Mouse (Mus musculus) hindbrain, embryonic 12.5 days (tissue): ENCODE measurements at regions not wholly inside any gene's neighbourhood (a gene's known extent, or its start where the extent isn't known, plus 50 kb on each side); places are given as distances from the start of the nearest gene placed in this dataset. TPM values are rescaled to one million over a fixed set of nuclear protein-coding genes. Genes with fewer than 3 reads are reported as not detected.

Source experiments
- ATAC-seq: fragments of 200-750 bp; cut with Nextera tagmentation; 2 replicates; pipeline ENCODE4 v1.8.0; 2017; ENCODE audit warnings: moderate TSS enrichment; ENCODE audit not compliant: low FRiP score
- H3K27ac ChIP-seq: fragments of 300-500 bp; sonication (generic); 2 replicates; pipeline ENCODE4 v1.5.1; 2016; ENCODE audit warnings: mild to moderate bottlenecking
- H3K27me3 ChIP-seq: fragments of 300-500 bp; sonication (generic); 2 replicates; pipeline ENCODE4 v1.6.1; 2016; ENCODE audit warnings: mild to moderate bottlenecking
- H3K36me3 ChIP-seq: fragments of 300-500 bp; sonication (generic); 2 replicates; pipeline ENCODE4 v1.6.1; 2016; ENCODE audit warnings: mild to moderate bottlenecking
- H3K4me1 ChIP-seq: fragments of 300-500 bp; sonication (generic); 2 replicates; pipeline ENCODE4 v1.6.1; 2016
- H3K4me2 ChIP-seq: fragments of 300-500 bp; sonication (generic); replicated peaks from 2 replicates; pipeline ENCODE4 v1.6.1; 2016; ENCODE audit warnings: mild to moderate bottlenecking
- H3K4me3 ChIP-seq: fragments of 300-500 bp; sonication (generic); 2 replicates; pipeline ENCODE4 v1.5.1; 2016; ENCODE audit warnings: mild to moderate bottlenecking
- H3K9ac ChIP-seq: fragments of 300-500 bp; sonication (generic); 2 replicates; pipeline ENCODE4 v1.6.1; 2016; ENCODE audit warnings: mild to moderate bottlenecking, moderate library complexity
- H3K9me3 ChIP-seq: fragments of 300-500 bp; sonication (generic); replicated peaks from 2 replicates; pipeline ENCODE4 v1.6.1; 2016; ENCODE audit warnings: mild to moderate bottlenecking
- WGBS: fragments of 180-500 bp; shearing (Covaris S2); methylation state at CpG from one replicate; pipeline ENCODE4 v1.1.7; 2016; 5-methylcytosine and 5-hydroxymethylcytosine counted together
- microRNA-seq: library from miRNA; unstranded; fragments of <30 nt; microRNA quantifications from one replicate; pipeline ENCODE4, GENCODE M21; 2017

- Histone ChIP-seq H3K36me3 (no peaks in the 10 kb centered on the region), H3K9ac (no peak overlapping the region), H3K27me3 (no peaks in the 10 kb centered on the region), H3K27ac (no peak overlapping the region), H3K4me2 (no peak overlapping the region), H3K9me3 (no peaks in the 10 kb centered on the region), H3K4me3 (no peak overlapping the region), H3K4me1 (no peaks in the 10 kb centered on the region)
- WGBS, result 57% methylated on average over 1 of the region's 1 CpGs
- ATAC-seq, result no peak
Observed at GRCm38 (mm10) chr11:37367971-37368370, 132.2 kb upstream of the Tenm2 start.

GRCm38 (mm10) chr11:37364430-37364829 is 128.7 kb upstream of the Tenm2 start:
- no peaks in the 10 kb centered on the region for H3K27me3 ChIP-seq
- no peaks in the 10 kb centered on the region for H3K36me3 ChIP-seq
- ATAC-seq, result no peak
- H3K27ac ChIP-seq, result no peak overlapping the region
- no peak overlapping the region for H3K9ac ChIP-seq
- no peaks in the 10 kb centered on the region for H3K9me3 ChIP-seq
- WGBS, result 97% methylated on average over 2 of the region's 2 CpGs
- H3K4me1 ChIP-seq, result no peaks in the 10 kb centered on the region
- no peak overlapping the region for H3K4me2 ChIP-seq
- no peak overlapping the region for H3K4me3 ChIP-seq

GRCm38 (mm10) chr11:37355074-37355473 is 119.3 kb upstream of the Tenm2 start:
- no peaks in the 10 kb centered on the region for H3K4me1 ChIP-seq
- WGBS, result 36% methylated on average over 2 of the region's 2 CpGs
- no peak overlapping the region for H3K4me3 ChIP-seq
- H3K9me3 ChIP-seq, result no peaks in the 10 kb centered on the region
- H3K4me2 ChIP-seq, result no peak overlapping the region
- no peaks in the 10 kb centered on the region for H3K27me3 ChIP-seq
- H3K9ac ChIP-seq, result no peak overlapping the region
- H3K36me3 ChIP-seq, result no peaks in the 10 kb centered on the region
- H3K27ac ChIP-seq, result no peak overlapping the region
- ATAC-seq, result peak; percentile 72

- WGBS, result 85% methylated on average over 2 of the region's 2 CpGs
Observed at GRCm38 (mm10) chr11:37309691-37310090, 73.9 kb upstream of the Tenm2 start.

DNA sequence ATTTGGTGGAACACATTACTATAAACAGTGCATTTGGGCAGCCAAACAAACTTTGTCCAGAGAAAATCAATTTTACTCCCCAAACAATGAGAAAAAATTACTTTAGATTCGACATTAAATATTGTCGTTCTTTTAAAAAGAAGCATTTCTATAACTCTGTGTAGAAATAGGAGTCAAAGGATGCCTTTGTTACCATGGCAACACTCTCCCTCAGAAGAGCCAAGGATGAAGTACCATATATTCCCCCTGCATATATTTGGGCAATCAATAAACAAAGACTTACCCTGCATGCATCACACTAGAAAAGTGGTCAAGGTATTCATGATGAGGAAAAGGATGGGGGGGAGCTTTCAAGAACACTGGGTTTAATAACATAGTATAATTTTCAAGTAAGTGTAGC is 70.9 kb upstream of the Tenm2 start:
- no peak overlapping the region for H3K27ac ChIP-seq
- 85% methylated on average over 2 of the region's 2 CpGs for WGBS
- H3K9me3 ChIP-seq, result no peaks in the 10 kb centered on the region
- no peak for ATAC-seq
- H3K9ac ChIP-seq, result no peak overlapping the region
- H3K4me1 ChIP-seq, result no peaks in the 10 kb centered on the region
- no peak overlapping the region for H3K4me3 ChIP-seq
- no peak overlapping the region for H3K4me2 ChIP-seq
- H3K36me3 ChIP-seq, result no peaks in the 10 kb centered on the region
- H3K27me3 ChIP-seq, result no peaks in the 10 kb centered on the region

More at GRCm38 (mm10) chr11:37309691-37310090, 73.9 kb upstream of the Tenm2 start:
- H3K9ac ChIP-seq, result no peak overlapping the region
- H3K4me2 ChIP-seq, result no peak overlapping the region
- no peaks in the 10 kb centered on the region for H3K4me1 ChIP-seq
- no peaks in the 10 kb centered on the region for H3K36me3 ChIP-seq
- ATAC-seq, result no peak
- H3K9me3 ChIP-seq, result no peaks in the 10 kb centered on the region
- H3K4me3 ChIP-seq, result no peak overlapping the region
- no peaks in the 10 kb centered on the region for H3K27me3 ChIP-seq
- no peak overlapping the region for H3K27ac ChIP-seq

Small RNA genes lying in the stretch of these regions (microRNA-seq; reads per million reads assigned to microRNA genes)
- gene Gm25693, result not detected
